Mouse (Mus musculus) brain, adult 2 months (tissue): ENCODE measurements around the gene Il11ra1.

Experiments used
- DNase-seq: peaks from one replicate; pipeline ENCODE4 v3.0.0; 2011; ENCODE audit warnings: low read depth, low spot score

Gene Il11ra1

GRCm38 (mm10) chr4:41708192-41708745 lies 8.5 kb downstream of the Il11ra1 start:
- peak; percentile 73 for DNase-seq

- DNase-seq, result no peak
These were observed 10.4 kb downstream of the Il11ra1 start for GRCm38 (mm10) chr4:41710229-41710628.

- DNase-seq, result peak; percentile 69
These were observed 12.1 kb downstream of the Il11ra1 start for GRCm38 (mm10) chr4:41711705-41712375.

GRCm38 (mm10) chr4:41712421-41713196 lies 12.8 kb downstream of the Il11ra1 start:
- DNase-seq, result no peak

GRCm38 (mm10) chr4:41713197-41714067 lies 13.6 kb downstream of the Il11ra1 start, which contains the start of gene Rpp25l:
Gene Rpp25l (minus strand): TSS chr4:41713534.
- DNase-seq, result peak; percentile 85

- peak; percentile 93 for DNase-seq
These were observed 14.5 kb downstream of the Il11ra1 start for GRCm38 (mm10) chr4:41714276-41714675.

GRCm38 (mm10) chr4:41715082-41715481 lies 15.3 kb downstream of the Il11ra1 start:
- no peak for DNase-seq

- peak; percentile 75 for DNase-seq
These were observed 15.8 kb downstream of the Il11ra1 start for GRCm38 (mm10) chr4:41715596-41715995.

- no peak for DNase-seq
These were observed 17.0 kb downstream of the Il11ra1 start for GRCm38 (mm10) chr4:41716834-41717233.

- DNase-seq, result peak; percentile 99
These were observed 23.1 kb downstream of the Il11ra1 start, which contains the start of gene Dctn3 for GRCm38 (mm10) chr4:41722918-41723351. Gene Dctn3 (minus strand): TSS chr4:41723170.

- no peak for DNase-seq
These were observed 27.2 kb downstream of the Il11ra1 start for GRCm38 (mm10) chr4:41726826-41727621.

GRCm38 (mm10) chr4:41731052-41731765 lies 31.4 kb downstream of the Il11ra1 start, which contains the start of gene Arid3c:
Gene Arid3c (minus strand): TSS chr4:41731142.
- no peak for DNase-seq

GRCm38 (mm10) chr4:41737602-41738255 lies 37.9 kb downstream of the Il11ra1 start:
- DNase-seq, result peak; percentile 90

- DNase-seq, result no peak
These were observed 38.4 kb downstream of the Il11ra1 start for GRCm38 (mm10) chr4:41738256-41738603.

GRCm38 (mm10) chr4:41739260-41739659 lies 39.5 kb downstream of the Il11ra1 start:
- no peak for DNase-seq

GRCm38 (mm10) chr4:41740380-41741157 lies 40.8 kb downstream of the Il11ra1 start:
- peak; percentile 81 for DNase-seq

GRCm38 (mm10) chr4:41741158-41741560 lies 41.4 kb downstream of the Il11ra1 start:
- peak; percentile 99 for DNase-seq

GRCm38 (mm10) chr4:41744131-41744530 lies 44.3 kb downstream of the Il11ra1 start:
- DNase-seq, result no peak

- DNase-seq, result no peak
These were observed 45.2 kb downstream of the Il11ra1 start for GRCm38 (mm10) chr4:41745021-41745420.
